Mouse (Mus musculus) E14TG2a.4 (cell line): ENCODE measurements around the gene Mfsd6.

Experiments used
- H3K27me3 ChIP-seq: 2 replicates; pipeline ENCODE4 v1.6.1; 2014; ENCODE audit warnings: low read length, control low read depth; ENCODE audit not compliant: insufficient read depth
- H3K36me3 ChIP-seq: 2 replicates; pipeline ENCODE4 v1.6.1; 2014; ENCODE audit warnings: low read length, control low read depth; ENCODE audit not compliant: insufficient read depth
- H3K4me1 ChIP-seq: replicated peaks from 2 replicates; pipeline ENCODE4 v1.6.1; 2014; ENCODE audit warnings: low read depth, low read length, control low read depth
- H3K4me3 ChIP-seq: replicated peaks from 2 replicates; pipeline ENCODE4 v1.5.1; 2014; ENCODE audit warnings: mild to moderate bottlenecking, low read length
- H3K9me3 ChIP-seq: 2 replicates; pipeline ENCODE4 v1.6.1; 2014; ENCODE audit warnings: low read length, control low read depth
- CTCF ChIP-seq: conservative IDR thresholded peaks from 2 replicates; pipeline ENCODE4 v1.5.1; 2014; ENCODE audit warnings: low read length
- NANOG ChIP-seq: IDR thresholded peaks from 2 replicates; pipeline ENCODE4 v1.6.1; 2014; ENCODE audit warnings: borderline replicate concordance, low read length, mixed read lengths
- POU5F1 ChIP-seq: IDR thresholded peaks from 2 replicates; pipeline ENCODE4 v1.6.1; 2014; ENCODE audit warnings: low read length, borderline replicate concordance

The Mfsd6 gene

GRCm38 (mm10) chr1:52687636-52688035, 39.6 kb downstream of the Mfsd6 start:
- Histone ChIP-seq H3K4me3 (no peak overlapping the region), H3K27me3 (no peaks in the 10 kb centered on the region), H3K4me1 (no peaks in the 10 kb centered on the region), H3K36me3 (no peaks in the 10 kb centered on the region), H3K9me3 (no peaks in the 10 kb centered on the region)
- TF ChIP-seq NANOG = no peak
- no peak for TF ChIP-seq POU5F1
- no peak for TF ChIP-seq CTCF

DNA sequence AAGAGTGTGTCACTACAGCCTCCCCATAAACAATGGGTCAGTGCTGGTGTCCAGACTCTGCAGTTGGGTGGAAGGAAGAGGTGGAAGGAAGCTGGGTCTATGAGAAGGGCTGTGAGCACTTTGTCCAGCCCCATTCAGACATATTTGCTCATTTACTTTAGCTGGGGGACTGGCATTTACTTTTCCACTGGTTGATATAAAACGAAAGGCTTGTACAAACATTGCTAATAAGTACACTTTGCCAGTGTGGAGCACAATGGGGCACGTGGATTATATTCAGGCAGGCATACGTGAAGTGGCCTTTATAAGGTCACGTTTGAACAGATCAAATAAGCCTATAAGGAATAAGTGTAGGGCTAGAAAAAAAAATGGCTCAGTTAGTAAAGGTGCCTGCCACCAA, 43.7 kb downstream of the Mfsd6 start:
- no peaks in the 10 kb centered on the region for H3K9me3 ChIP-seq
- H3K4me3 ChIP-seq = no peak overlapping the region
- no peaks in the 10 kb centered on the region for H3K4me1 ChIP-seq
- TF ChIP-seq NANOG = no peak
- TF ChIP-seq CTCF = no peak
- TF ChIP-seq POU5F1 = no peak
- no peaks in the 10 kb centered on the region for H3K36me3 ChIP-seq
- H3K27me3 ChIP-seq = no peaks in the 10 kb centered on the region

DNA sequence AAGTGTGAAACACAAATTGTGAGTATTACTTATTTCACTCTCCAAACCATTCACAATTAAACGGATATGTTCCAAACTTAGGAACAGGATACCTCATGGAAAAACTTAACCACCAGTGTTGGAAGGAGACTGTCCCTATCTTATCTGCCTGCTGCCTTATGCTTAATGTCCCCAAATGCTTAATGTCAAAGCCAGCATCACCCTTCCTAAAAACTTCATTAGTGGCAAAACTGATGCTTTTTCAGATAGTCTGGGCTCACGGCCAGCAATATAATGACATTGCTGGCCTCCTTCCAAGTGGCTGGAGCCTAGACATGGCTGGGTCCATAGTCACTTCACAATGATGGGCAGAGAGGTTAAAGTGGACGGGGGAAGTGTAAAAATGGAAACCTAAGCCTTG, 50.6 kb downstream of the Mfsd6 start:
- H3K4me3 ChIP-seq = no peak overlapping the region
- no peaks in the 10 kb centered on the region for H3K27me3 ChIP-seq
- H3K4me1 ChIP-seq = no peaks in the 10 kb centered on the region
- TF ChIP-seq POU5F1 (no peak), NANOG (no peak), CTCF (no peak)
- H3K9me3 ChIP-seq = no peaks in the 10 kb centered on the region
- no peaks in the 10 kb centered on the region for H3K36me3 ChIP-seq

- Histone ChIP-seq H3K36me3 (no peaks in the 10 kb centered on the region), H3K27me3 (no peaks in the 10 kb centered on the region), H3K4me1 (no peaks in the 10 kb centered on the region), H3K4me3 (no peak overlapping the region), H3K9me3 (no peaks in the 10 kb centered on the region)
- no peak for TF ChIP-seq POU5F1
- no peak for TF ChIP-seq NANOG
- TF ChIP-seq CTCF = no peak
These were observed 51.4 kb downstream of the Mfsd6 start for GRCm38 (mm10) chr1:52675561-52676551.

DNA sequence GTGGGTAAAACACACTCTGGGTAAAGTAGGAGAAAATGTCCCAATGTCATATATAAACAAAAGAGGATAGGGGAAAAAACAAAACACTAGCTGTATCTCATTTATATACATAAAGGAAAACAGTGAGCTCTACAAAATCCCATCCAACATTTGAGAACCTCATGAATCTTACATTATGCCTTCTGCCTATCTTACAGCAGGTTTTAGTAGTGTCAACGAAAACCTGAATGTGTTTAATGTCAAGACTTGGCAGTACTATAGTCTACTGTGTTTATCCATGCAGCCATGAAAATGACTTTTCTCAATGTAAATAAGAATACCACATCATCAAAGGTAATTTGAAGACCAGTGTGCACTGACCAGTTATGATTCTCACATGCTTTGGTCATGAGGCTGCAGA, 57.3 kb downstream of the Mfsd6 start:
- Histone ChIP-seq H3K36me3 (no peaks in the 10 kb centered on the region), H3K27me3 (no peaks in the 10 kb centered on the region), H3K4me1 (no peaks in the 10 kb centered on the region), H3K9me3 (no peaks in the 10 kb centered on the region), H3K4me3 (no peak overlapping the region)
- TF ChIP-seq CTCF (no peak), POU5F1 (no peak), NANOG (no peak)

- Histone ChIP-seq H3K9me3 (no peaks in the 10 kb centered on the region), H3K4me1 (no peaks in the 10 kb centered on the region), H3K36me3 (no peaks in the 10 kb centered on the region), H3K27me3 (no peaks in the 10 kb centered on the region), H3K4me3 (no peak overlapping the region)
- TF ChIP-seq NANOG = no peak
- no peak for TF ChIP-seq CTCF
- no peak for TF ChIP-seq POU5F1
These were observed 58.4 kb downstream of the Mfsd6 start for GRCm38 (mm10) chr1:52668743-52669323.

GRCm38 (mm10) chr1:52663228-52663627, 64.0 kb downstream of the Mfsd6 start:
- no peaks in the 10 kb centered on the region for H3K36me3 ChIP-seq
- H3K4me1 ChIP-seq = no peaks in the 10 kb centered on the region
- TF ChIP-seq POU5F1 (no peak), CTCF (no peak), NANOG (no peak)
- no peak overlapping the region for H3K4me3 ChIP-seq
- no peaks in the 10 kb centered on the region for H3K27me3 ChIP-seq
- no peaks in the 10 kb centered on the region for H3K9me3 ChIP-seq

GRCm38 (mm10) chr1:52660765-52661164, 66.5 kb downstream of the Mfsd6 start:
- H3K4me1 ChIP-seq = peaks cover 11% of the 10 kb centered on the region
- no peaks in the 10 kb centered on the region for H3K27me3 ChIP-seq
- H3K4me3 ChIP-seq = no peak overlapping the region
- no peaks in the 10 kb centered on the region for H3K36me3 ChIP-seq
- no peaks in the 10 kb centered on the region for H3K9me3 ChIP-seq
- TF ChIP-seq POU5F1 (no peak), CTCF (no peak), NANOG (no peak)
